Mouse (Mus musculus) T-helper 1 cell (primary cell): ENCODE measurements around the gene Tmcc1.

Source experiments
- in situ Hi-C: fragments of 300-600 bp; cut with MboI, MseI; formaldehyde crosslinking; loops from one replicate; pipeline ENCODE4 v1.15.1; 2025; ENCODE audit warnings: high pct_unique_total_duplicates

Tmcc1 gene

GRCm38 (mm10) chr6:116080756-116081155 lies 112.5 kb downstream of the Tmcc1 start:
- in situ Hi-C loops = loop anchor here (25.0 kb wide), 1 partner anchor 1382 kb away; no protein-coding TSS in a partner anchor

GRCm38 (mm10) chr6:116077608-116078007 lies 115.7 kb downstream of the Tmcc1 start:
- in situ Hi-C loops = loop anchor here (25.0 kb wide), 1 partner anchor 1385 kb away; no protein-coding TSS in a partner anchor

GRCm38 (mm10) chr6:116074892-116075291 lies 118.4 kb downstream of the Tmcc1 start:
- in situ Hi-C loops = loop anchor here (25.0 kb wide), 2 partner anchors 937 to 1387 kb away; no protein-coding TSS in a partner anchor

DNA sequence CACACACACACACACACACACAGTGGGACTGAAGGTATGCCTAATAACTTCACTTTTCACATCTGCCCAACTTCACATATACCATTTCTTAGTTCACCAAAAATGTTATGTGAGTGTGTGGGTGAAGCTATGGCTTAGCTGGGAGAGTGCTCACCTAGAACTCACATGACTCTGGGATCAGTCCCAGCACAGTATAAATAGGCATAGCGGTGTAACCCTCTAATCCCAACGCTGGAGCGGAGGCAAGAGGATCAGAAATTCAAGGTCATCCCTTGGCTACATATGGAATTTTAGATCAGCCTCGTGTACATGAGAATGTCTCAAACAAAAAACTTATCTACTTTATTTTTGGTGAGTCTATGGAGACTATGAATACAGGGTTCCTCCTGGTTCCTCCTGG lies 119.7 kb downstream of the Tmcc1 start:
- in situ Hi-C loops = loop anchor here (25.0 kb wide), 1 partner anchor 939 kb away; no protein-coding TSS in a partner anchor

DNA sequence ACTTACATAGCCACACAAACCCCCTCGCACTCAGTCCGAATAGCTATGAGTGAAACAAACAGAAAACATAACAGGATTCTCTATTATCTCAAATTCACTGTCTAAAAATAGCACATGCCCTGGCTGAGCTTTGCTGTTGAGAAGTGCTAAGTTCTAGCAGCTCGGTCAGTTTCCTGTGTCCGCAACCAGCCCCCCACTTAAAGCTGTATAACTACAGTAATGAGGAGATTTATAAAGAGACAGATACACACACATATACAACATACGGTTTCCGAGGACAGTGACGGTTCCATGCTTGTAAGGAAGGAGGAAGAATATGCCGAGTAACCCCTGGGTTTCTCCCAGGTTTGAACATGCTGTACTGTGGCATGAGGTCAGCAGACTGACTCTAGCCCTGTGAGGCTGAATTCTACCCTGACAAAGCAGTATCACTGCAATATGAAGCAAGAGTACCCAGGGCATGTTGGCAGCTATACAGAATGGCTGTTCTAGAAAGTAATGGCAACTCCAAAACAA lies 120.5 kb downstream of the Tmcc1 start:
- in situ Hi-C loops = loop anchor here (25.0 kb wide), 1 partner anchor 939 kb away; no protein-coding TSS in a partner anchor

DNA sequence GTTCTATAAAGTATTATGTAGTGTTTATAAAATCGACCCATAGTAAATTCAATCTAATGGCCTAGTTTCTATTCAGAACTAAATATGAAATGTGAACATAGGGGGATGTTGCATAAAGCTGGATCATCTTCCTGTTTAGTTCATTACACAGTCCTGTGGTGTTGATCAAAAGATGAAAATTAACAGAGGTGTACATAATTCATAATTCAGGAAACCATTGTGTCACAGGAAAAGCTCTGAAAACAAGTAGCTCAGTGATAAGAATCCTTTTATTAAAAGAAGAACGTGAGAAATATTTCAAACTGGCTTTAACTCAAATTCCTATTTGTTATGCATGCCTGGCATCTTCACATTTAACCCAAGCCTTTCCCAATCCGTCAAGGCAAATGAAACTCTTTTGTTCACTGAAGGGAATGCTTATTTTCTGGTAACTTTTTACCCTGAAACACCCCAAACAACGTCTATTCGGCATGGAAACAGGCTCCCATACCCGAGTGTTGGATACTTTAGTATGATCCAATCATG lies 121.0 kb downstream of the Tmcc1 start:
- in situ Hi-C loops = loop anchor here (25.0 kb wide), 1 partner anchor 940 kb away; no protein-coding TSS in a partner anchor

- in situ Hi-C loops = loop anchor here (25.0 kb wide), 1 partner anchor 941 kb away; no protein-coding TSS in a partner anchor
Observed at GRCm38 (mm10) chr6:116071781-116072180, 121.5 kb downstream of the Tmcc1 start.

- in situ Hi-C loops = loop anchor here (25.0 kb wide), 1 partner anchor 942 kb away; no protein-coding TSS in a partner anchor
Observed at GRCm38 (mm10) chr6:116070558-116070957, 122.7 kb downstream of the Tmcc1 start.

- in situ Hi-C loops = loop anchor here (25.0 kb wide), 1 partner anchor 949 kb away; no protein-coding TSS in a partner anchor
Observed at GRCm38 (mm10) chr6:116063516-116063915, 129.8 kb downstream of the Tmcc1 start.

GRCm38 (mm10) chr6:116059542-116059941 lies 133.7 kb downstream of the Tmcc1 start:
- in situ Hi-C loops = loop anchor here (25.0 kb wide), 1 partner anchor 953 kb away; no protein-coding TSS in a partner anchor

- in situ Hi-C loops = loop anchor here (25.0 kb wide), 1 partner anchor 954 kb away; no protein-coding TSS in a partner anchor
Observed at GRCm38 (mm10) chr6:116058541-116059300, 134.6 kb downstream of the Tmcc1 start.

- in situ Hi-C loops = loop anchor here (25.0 kb wide), 1 partner anchor 956 kb away; no protein-coding TSS in a partner anchor
Observed at GRCm38 (mm10) chr6:116056676-116057264, 136.5 kb downstream of the Tmcc1 start.

DNA sequence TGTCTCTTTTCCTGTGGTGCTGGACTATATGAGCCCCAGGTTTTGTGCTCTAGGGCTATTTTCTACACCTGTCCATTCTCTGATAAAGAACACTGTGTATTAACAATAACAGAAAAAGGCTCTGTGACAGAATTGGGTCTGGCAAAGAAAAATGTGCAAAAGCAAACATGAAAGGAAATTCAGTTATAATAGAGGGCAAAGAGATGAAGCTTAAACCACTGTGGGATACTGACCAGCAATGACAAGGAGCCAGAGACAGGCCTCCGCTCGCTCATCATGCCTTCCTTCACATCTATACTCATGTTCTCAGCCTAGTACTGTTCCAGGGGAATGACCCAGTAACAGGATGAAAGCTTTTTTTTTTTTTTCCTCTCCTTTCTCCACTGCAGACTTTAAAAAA lies 137.5 kb downstream of the Tmcc1 start:
- in situ Hi-C loops = loop anchor here (25.0 kb wide), 1 partner anchor 957 kb away; no protein-coding TSS in a partner anchor

DNA sequence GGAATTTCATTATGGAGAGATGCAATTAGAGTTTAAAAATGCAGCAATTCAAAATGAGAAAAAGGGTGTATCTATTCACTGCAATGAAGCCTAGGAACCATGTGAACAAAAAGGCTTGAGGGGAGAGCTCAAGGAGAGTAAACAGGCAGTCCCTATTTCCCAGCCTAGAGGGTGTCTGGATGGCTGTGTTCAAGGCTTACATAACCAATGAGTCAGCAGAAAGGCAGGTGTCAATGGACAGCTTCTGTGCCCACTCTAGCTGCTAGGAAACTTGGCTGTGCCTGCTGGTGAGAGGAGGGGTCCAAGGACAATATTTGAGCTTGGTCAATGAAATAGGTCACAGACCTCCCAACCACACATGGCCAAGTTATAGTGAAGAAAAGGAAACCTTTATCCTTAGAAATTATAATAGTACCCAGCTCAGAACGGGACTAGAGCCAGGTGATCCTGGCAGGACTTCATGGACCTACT lies 138.2 kb downstream of the Tmcc1 start:
- in situ Hi-C loops = loop anchor here (25.0 kb wide), 1 partner anchor 957 kb away; no protein-coding TSS in a partner anchor

DNA sequence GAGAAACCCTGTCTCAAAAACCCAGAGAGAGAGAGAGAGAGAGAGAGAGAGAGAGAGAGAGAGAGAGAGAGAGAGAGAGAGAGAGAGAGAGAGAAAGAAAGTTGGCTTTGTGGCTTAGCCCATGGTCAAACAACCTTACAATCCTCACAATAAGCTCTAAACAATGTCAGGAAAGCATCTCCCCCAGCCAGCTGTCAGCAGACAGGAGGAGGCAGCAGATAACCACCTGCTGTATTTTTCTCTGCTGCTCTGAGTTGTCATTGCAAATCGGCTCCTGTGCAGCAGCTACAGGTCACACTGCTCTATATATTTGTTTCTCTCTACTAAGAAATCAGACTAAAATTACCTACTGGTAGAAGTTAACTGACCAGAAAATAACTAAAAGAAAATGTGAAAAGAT lies 145.4 kb downstream of the Tmcc1 start:
- in situ Hi-C loops = loop anchor here (25.0 kb wide), 1 partner anchor 514 kb away; the partner anchor contains the start of genes Gm5580 and Olfr214

DNA sequence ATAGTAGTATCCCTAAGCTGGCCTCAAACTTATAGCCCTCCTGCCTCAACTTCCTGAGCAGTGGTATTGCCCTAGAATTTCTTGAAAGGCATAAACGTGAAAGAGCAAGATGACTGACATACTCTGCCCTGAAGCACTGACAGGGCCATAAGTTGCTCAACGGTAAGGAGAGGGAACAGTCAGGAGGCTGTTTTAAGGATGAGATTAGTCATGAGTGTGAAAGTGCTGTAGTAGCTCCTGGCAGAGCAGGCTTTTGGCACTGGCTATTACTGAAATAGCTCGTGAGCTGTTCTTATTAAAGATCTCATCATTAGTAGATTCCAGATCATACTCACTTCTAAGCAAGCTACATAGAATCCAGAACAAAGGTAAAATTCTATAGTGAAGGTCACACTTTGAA lies 145.9 kb downstream of the Tmcc1 start:
- in situ Hi-C loops = loop anchor here (25.0 kb wide), 1 partner anchor 515 kb away; the partner anchor contains the start of genes Gm5580 and Olfr214

DNA sequence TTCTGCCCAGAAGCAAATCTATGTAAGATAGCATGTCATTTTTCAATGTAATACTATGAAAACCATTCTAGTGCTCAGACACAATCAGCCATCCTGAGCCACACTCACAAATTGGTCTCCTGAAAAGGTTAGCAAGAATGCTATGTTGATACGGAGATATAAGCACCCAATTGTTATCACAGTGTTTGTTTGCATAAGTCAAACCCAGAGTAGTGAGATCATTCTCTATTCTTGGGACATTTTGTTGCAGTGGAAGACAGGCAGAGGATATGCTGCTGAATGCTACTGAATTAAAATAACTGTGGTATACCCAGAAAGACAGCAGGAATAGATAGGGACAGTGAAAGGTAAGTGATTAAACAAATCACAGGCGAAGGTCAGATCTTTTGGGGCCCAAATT lies 149.2 kb downstream of the Tmcc1 start:
- in situ Hi-C loops = loop anchor here (25.0 kb wide), 1 partner anchor 518 kb away; the partner anchor contains the start of genes Gm5580 and Olfr214

- in situ Hi-C loops = loop anchor here (25.0 kb wide), 1 partner anchor 524 kb away; the partner anchor contains the start of genes Gm5580 and Olfr214
Observed at GRCm38 (mm10) chr6:116038222-116038621, 155.1 kb downstream of the Tmcc1 start.

DNA sequence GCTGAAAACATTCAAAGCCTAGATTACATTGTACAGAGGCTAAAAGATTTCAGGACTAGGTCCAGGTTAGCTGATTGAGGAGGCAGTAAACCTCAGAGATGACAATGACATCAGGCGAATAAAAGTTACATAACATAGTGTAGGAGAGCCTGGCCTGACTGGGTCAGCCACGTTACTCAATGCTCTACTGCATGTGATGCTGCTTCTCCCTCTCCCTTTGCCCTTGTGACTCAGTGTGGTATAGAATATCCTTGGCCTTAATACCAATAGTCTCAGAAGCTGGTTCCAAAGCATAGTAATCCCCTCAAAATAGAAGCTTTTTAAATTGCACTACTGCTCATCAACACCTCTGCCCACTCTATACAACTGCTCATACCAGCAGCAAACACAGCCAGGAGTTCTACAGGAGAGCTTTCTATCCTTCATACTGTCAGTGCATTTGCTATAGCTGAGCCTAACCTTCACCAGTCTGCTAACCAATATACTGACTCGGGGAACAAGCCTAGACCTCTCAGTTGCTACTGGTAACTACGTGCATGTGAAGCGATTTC lies 155.9 kb downstream of the Tmcc1 start:
- in situ Hi-C loops = loop anchor here (25.0 kb wide), 1 partner anchor 525 kb away; the partner anchor contains the start of genes Gm5580 and Olfr214

DNA sequence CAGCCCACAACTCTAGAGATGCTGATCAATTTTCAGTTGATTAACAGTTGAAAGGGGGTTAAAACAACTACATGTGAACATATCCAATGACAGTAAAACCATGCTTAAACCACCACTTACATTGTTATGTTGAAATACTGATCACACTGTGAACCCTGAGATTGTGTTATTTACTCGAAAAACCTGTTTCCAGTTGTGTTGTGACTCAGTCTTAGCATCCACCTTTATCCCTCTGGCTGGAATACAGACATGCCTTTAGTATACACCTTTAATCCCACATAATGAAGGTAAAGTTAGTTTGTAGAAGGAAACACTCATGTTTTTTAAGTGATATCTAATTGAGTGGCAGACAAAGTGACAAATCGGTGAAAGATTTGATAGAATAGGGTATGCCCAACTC lies 156.7 kb downstream of the Tmcc1 start:
- in situ Hi-C loops = loop anchor here (25.0 kb wide), 1 partner anchor 526 kb away; the partner anchor contains the start of genes Gm5580 and Olfr214
